ENCODE assay signal across 8 mouse cellular contexts in the genomic region with DNA sequence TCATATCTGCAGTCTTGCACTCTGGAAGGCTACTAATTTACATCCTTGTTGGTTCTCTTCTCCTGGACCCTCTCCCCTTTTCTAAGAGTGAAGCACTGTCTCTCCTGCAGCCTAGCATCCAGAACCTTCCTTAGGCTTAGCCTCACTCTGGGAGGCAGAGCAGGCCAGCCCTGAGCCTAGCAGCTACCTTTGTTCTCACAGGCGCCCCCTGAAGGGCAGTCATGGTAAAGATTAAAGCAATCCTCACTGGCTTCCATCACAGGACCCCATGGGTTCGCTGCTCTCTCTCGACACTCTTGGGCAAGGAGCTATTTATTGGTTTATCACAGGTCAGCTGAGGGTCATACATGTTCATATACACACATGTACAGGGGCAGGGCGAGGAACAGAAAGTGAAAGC.
DNase-seq lines count a peak whose midpoint lies in the region; ATAC-seq and TF ChIP-seq lines count a peak whose summit lies in the region.
"Had no signal": no experiment of that assay in that cellular context is flagged by ENCODE, and none has a peak within 500 bp of the region (broad histone marks: within the 10 kb centered on the region; RNA-seq: fewer than 3 reads in every experiment).

No protein-coding gene starts in this region.

- H3K36me3 ChIP-seq in kidney, postnatal 0 days (ENCODE audit: insufficient read depth, low read length) = no peaks in the 10 kb centered on the region
- no peaks in the 10 kb centered on the region for H3K36me3 ChIP-seq in ES-E14 (ENCODE audit: control insufficient read depth, insufficient read depth, low read length, poor library complexity, severe bottlenecking)
- no peaks in the 10 kb centered on the region for H3K36me3 ChIP-seq in liver, embryonic 14.5 days (replicated peaks; ENCODE audit: control insufficient read depth, insufficient read depth, low read depth)
- H3K36me3 ChIP-seq in intestine, embryonic 15.5 days = no peaks in the 10 kb centered on the region
- H3K36me3 ChIP-seq: heart, embryonic 13.5 days had no signal

- no peak for DNase-seq in kidney, postnatal 0 days (ENCODE audit: low spot score)
- DNase-seq in kidney, adult 11 months = no peak
- DNase-seq in ES-E14 (ENCODE audit: low read depth, low spot score) = peak; percentile 22
- peak; percentile 36 for DNase-seq in ZHBTc4 (ENCODE audit: low read depth, low spot score)
- no peak for DNase-seq in liver, embryonic 14.5 days (ENCODE audit: low read depth in 3 of 3, low spot score in 3 of 3)
- DNase-seq in ovary, postnatal 10 days (ENCODE audit: low spot score) = no peak

- TF ChIP-seq CTCF in kidney, postnatal 0 days (IDR thresholded peaks at IDR 0.05; ENCODE audit: low read depth) = peak; percentile 53; the same call in 1 of the 2 replicates
- TF ChIP-seq CTCF in liver, embryonic 14.5 days (IDR thresholded peaks at IDR 0.05; ENCODE audit: low read depth) = peak; percentile 51

- no peak overlapping the region for H3K4me3 ChIP-seq in kidney, postnatal 0 days (replicated peaks; ENCODE audit: low read depth, low read length)
- no peak overlapping the region for H3K4me3 ChIP-seq in ES-E14 (ENCODE audit: insufficient read depth in 1 of 2, low read depth in 1 of 2, low read length in 2 of 2, poor library complexity in 1 of 2, severe bottlenecking in 1 of 2)
- H3K4me3 ChIP-seq in liver, embryonic 14.5 days (ENCODE audit: insufficient read depth in 1 of 2, low read depth in 2 of 2, low read length in 2 of 2) = no peak overlapping the region
- no peak overlapping the region for H3K4me3 ChIP-seq in intestine, embryonic 15.5 days (replicated peaks)
- H3K4me3 ChIP-seq: heart, embryonic 13.5 days had no signal

- no peaks in the 10 kb centered on the region for H3K4me1 ChIP-seq in kidney, postnatal 0 days (replicated peaks; ENCODE audit: insufficient read depth, low read length)
- no peaks in the 10 kb centered on the region for H3K4me1 ChIP-seq in ES-E14 (ENCODE audit: control insufficient read depth in 2 of 2, insufficient read depth in 2 of 2, low read length in 2 of 2, poor library complexity in 1 of 2)
- H3K4me1 ChIP-seq in liver, embryonic 14.5 days (replicated peaks; ENCODE audit: control insufficient read depth in 2 of 2, insufficient read depth in 2 of 2, low read length in 1 of 2) = no peaks in the 10 kb centered on the region
- no peaks in the 10 kb centered on the region for H3K4me1 ChIP-seq in intestine, embryonic 15.5 days (replicated peaks)
- H3K4me1 ChIP-seq: heart, embryonic 13.5 days had no signal

- H3K27ac ChIP-seq in kidney, postnatal 0 days = no peak overlapping the region
- H3K27ac ChIP-seq in ES-E14 (ENCODE audit: insufficient read depth, low read depth, low read length, poor library complexity, severe bottlenecking) = no peak overlapping the region
- H3K27ac ChIP-seq in liver, embryonic 14.5 days = no peak overlapping the region
- no peak overlapping the region for H3K27ac ChIP-seq in intestine, embryonic 15.5 days
- H3K27ac ChIP-seq: heart, embryonic 13.5 days had no signal

- no peak for ATAC-seq in kidney, postnatal 0 days (replicated peaks; ENCODE audit: low FRiP score, low read depth)
- no peak for ATAC-seq in liver, embryonic 14.5 days (ENCODE audit: insufficient read depth)
- no peak for ATAC-seq in intestine, embryonic 15.5 days

- no peak overlapping the region for H3K9ac ChIP-seq in kidney, postnatal 0 days (ENCODE audit: low read depth, low read length)
- H3K9ac ChIP-seq in ES-E14 (ENCODE audit: insufficient read depth, low read depth, low read length, poor library complexity, severe bottlenecking) = no peak overlapping the region
- H3K9ac ChIP-seq in liver, embryonic 14.5 days (replicated peaks) = no peak overlapping the region
- H3K9ac ChIP-seq in intestine, embryonic 15.5 days = no peak overlapping the region
- H3K9ac ChIP-seq: heart, embryonic 13.5 days had no signal

- H3K4me2 ChIP-seq in kidney, postnatal 0 days (ENCODE audit: low read length) = no peak overlapping the region
- H3K4me2 ChIP-seq in liver, embryonic 14.5 days (ENCODE audit: low read depth) = no peak overlapping the region
- no peak overlapping the region for H3K4me2 ChIP-seq in intestine, embryonic 15.5 days (replicated peaks)
- H3K4me2 ChIP-seq: heart, embryonic 13.5 days had no signal

- H3K27me3 ChIP-seq in kidney, postnatal 0 days (ENCODE audit: insufficient read depth, low read length) = no peaks in the 10 kb centered on the region
- H3K27me3 ChIP-seq in liver, embryonic 14.5 days (ENCODE audit: control insufficient read depth, insufficient read depth, low read length) = no peaks in the 10 kb centered on the region
- H3K27me3 ChIP-seq in intestine, embryonic 15.5 days (replicated peaks) = no peaks in the 10 kb centered on the region; the same call in 1 of the 2 replicates

- in situ Hi-C loops in ES-E14 (cut with MboI; ENCODE audit: low sequenced_read_pairs in 2 of 2, unreplicated experiment in 2 of 2) = no loop called here

- no peaks in the 10 kb centered on the region for H3K9me3 ChIP-seq in kidney, postnatal 0 days (replicated peaks; ENCODE audit: low read length)
- H3K9me3 ChIP-seq in ES-E14 (ENCODE audit: control insufficient read depth, insufficient read depth, low read depth, low read length) = no peaks in the 10 kb centered on the region
- H3K9me3 ChIP-seq in liver, embryonic 14.5 days (ENCODE audit: control insufficient read depth, low read length) = no peaks in the 10 kb centered on the region
- H3K9me3 ChIP-seq in intestine, embryonic 15.5 days = no peaks in the 10 kb centered on the region
- H3K9me3 ChIP-seq: heart, embryonic 13.5 days had no signal

- 65% methylated on average over 4 of the region's 4 CpGs for WGBS in kidney, postnatal 0 days
- 43% methylated on average over 4 of the region's 4 CpGs for WGBS in liver, embryonic 14.5 days (ENCODE audit: insufficient replicate concordance)
- 61% methylated on average over 4 of the region's 4 CpGs for WGBS in intestine, embryonic 15.5 days

- no peak for TF ChIP-seq EP300 in liver, embryonic 14.5 days (IDR thresholded peaks at IDR 0.05; ENCODE audit: low read depth)

TF ChIP-seq in ES-E14, 5 proteins besides CTCF, POLR2A, EP300 and RAD21:
- TF ChIP-seq CHD2 (IDR thresholded peaks at IDR 0.05; ENCODE audit: low read depth, low read length) (no peak), ZC3H11A (IDR thresholded peaks at IDR 0.05; ENCODE audit: borderline replicate concordance, low read depth, low read length) (0 out of 2 replicates have a peak, but pooled peaks have one; percentile 30)
TF ChIP-seq in ES-E14: peak in this region for 1.

Comparison
In these comparisons a context has a peak if more than half of its experiments do, and no peak if none do; other contexts are left out.
1. DNase-seq: peak in ES-E14 (single experiment) and ZHBTc4 (single experiment); none in kidney, postnatal 0 days (single experiment), kidney, adult 11 months (single experiment), liver, embryonic 14.5 days (0 of 3) and ovary, postnatal 10 days (single experiment).